Mouse (Mus musculus): ENCODE results near the gene Gbp2b. TPM values are rescaled to one million over a fixed set of nuclear protein-coding genes. Genes with fewer than 3 reads are reported as not detected.

Gbp2b gene
- polyA plus RNA-seq, 1 experiment: 0.06 TPM

DNA sequence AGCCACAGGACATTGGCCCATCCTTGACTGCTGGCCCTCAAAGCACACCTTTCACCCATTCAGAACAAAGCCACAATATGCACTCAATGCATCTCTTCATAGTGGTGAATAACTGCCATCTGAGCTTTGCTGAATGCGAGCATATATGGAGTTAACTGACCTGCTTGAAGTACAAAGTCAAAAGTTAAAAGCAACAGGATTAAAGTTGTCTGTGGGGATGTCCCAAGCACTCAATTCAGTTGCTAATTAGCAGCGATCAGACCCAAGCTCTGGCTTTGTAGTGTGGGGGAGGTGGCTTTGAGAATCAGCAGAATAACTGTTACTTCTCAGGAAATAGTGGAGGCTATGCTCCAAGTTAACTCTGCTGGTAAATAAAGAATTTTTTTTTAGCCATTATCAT is 55.6 kb downstream of the Gbp2b start:
- no peak for DNase-seq (ENCODE audit: low read depth in 1 of 2, low spot score in 2 of 2)
- H3K36me3 ChIP-seq (ENCODE audit: control insufficient read depth, insufficient read depth, low read length): no peaks in the 10 kb centered on the region
- no peaks in the 10 kb centered on the region for H3K4me1 ChIP-seq (ENCODE audit: control insufficient read depth, insufficient read depth, insufficient read length)
- TF ChIP-seq POLR2A (IDR thresholded peaks at IDR 0.05; ENCODE audit: low read depth, low read length) (no peak), CTCF (IDR thresholded peaks at IDR 0.05; ENCODE audit: extremely low read depth, insufficient read depth, insufficient read length, insufficient replicate concordance) (no peak)
- no peak overlapping the region for H3K4me3 ChIP-seq (ENCODE audit: extremely low read depth, insufficient read depth, insufficient read length)
- 75% methylated on average over 2 of the region's 2 CpGs for WGBS
- H3K27me3 ChIP-seq (ENCODE audit: control insufficient read depth, insufficient read depth, low read length): no peaks in the 10 kb centered on the region
- H3K27ac ChIP-seq (ENCODE audit: insufficient read depth, low read length): no peak overlapping the region

DNA sequence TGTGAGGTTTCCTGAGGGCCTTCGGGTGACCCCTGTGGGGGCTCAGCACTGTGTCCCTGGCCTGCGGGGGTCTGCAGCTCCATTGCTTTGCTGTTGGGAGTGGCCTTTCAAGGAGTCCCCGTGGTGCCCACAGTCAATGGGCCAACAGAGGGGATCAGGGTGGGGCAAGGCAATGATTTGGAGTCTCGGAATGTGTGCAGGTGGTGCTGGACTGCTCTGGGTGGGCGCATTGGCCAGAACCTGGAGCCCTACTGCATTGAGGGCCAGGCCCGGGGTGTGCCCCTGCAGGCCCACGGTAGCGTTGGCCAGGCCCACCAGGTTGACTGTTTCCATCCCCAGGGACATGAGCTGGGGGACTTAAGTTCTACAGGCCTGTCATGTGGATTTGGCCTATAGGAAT is 70.1 kb downstream of the Gbp2b start:
- Histone ChIP-seq H3K4me1 (ENCODE audit: control insufficient read depth, insufficient read depth, insufficient read length) (no peaks in the 10 kb centered on the region), H3K27ac (ENCODE audit: insufficient read depth, low read length) (no peak overlapping the region), H3K27me3 (ENCODE audit: control insufficient read depth, insufficient read depth, low read length) (no peaks in the 10 kb centered on the region), H3K36me3 (ENCODE audit: control insufficient read depth, insufficient read depth, low read length) (no peaks in the 10 kb centered on the region), H3K4me3 (ENCODE audit: extremely low read depth, insufficient read depth, insufficient read length) (no peak overlapping the region)
- no peak for DNase-seq (ENCODE audit: low read depth in 1 of 2, low spot score in 2 of 2)
- no peak for TF ChIP-seq POLR2A (IDR thresholded peaks at IDR 0.05; ENCODE audit: low read depth, low read length)
- 92% methylated on average over 8 of the region's 8 CpGs for WGBS

Other genes starting within 250 kb of the Gbp2b start
- 27.4 and 31.1 TPM in 2 replicates for gene Pdlim5, start 199.2 kb upstream of the Gbp2b start, polyA plus RNA-seq (2012; rRNA removed)
- 4.1 and 4.9 TPM in 2 replicates for gene Gbp5, start 100.9 kb upstream of the Gbp2b start, polyA plus RNA-seq (2012; rRNA removed)
- 2.8 and 2.9 TPM in 2 replicates for gene Gbp7, start 64.5 kb upstream of the Gbp2b start, polyA plus RNA-seq (2012; rRNA removed)
- 33.8 and 40.9 TPM in 2 replicates for gene Gbp3, start 34.8 kb upstream of the Gbp2b start, polyA plus RNA-seq (2012; rRNA removed)
- gene Gbp2, start 25.8 kb downstream of the Gbp2b start, polyA plus RNA-seq (2012; rRNA removed): 8.6 and 12.4 TPM in 2 replicates
- 0.70 and 0.97 TPM in 2 replicates for gene Kyat3, start 106.2 kb downstream of the Gbp2b start, polyA plus RNA-seq (2012; rRNA removed)
- gene Gtf2b, start 170.2 kb downstream of the Gbp2b start, polyA plus RNA-seq (2012; rRNA removed): 11.3 and 12.2 TPM in 2 replicates